Mouse (Mus musculus) neural tube, embryonic 13.5 days (tissue): ENCODE measurements at regions not wholly inside any gene's neighbourhood (a gene's known extent, or its start where the extent isn't known, plus 50 kb on each side); places are given as distances from the start of the nearest gene placed in this dataset.

Experiments used
- ATAC-seq: fragments of 200-750 bp; cut with Nextera tagmentation; 2 replicates; pipeline ENCODE4 v1.8.0; 2017; ENCODE audit warnings: low read depth, mild to moderate bottlenecking, moderate TSS enrichment, moderate library complexity
- H3K27ac ChIP-seq: fragments of 300-500 bp; sonication (generic); replicated peaks from 2 replicates; pipeline ENCODE4 v1.5.1; 2015; ENCODE audit warnings: moderate library complexity, mild to moderate bottlenecking, inconsistent platforms
- H3K27me3 ChIP-seq: fragments of 300-500 bp; sonication (generic); 2 replicates; pipeline ENCODE4 v1.6.1; 2015; ENCODE audit warnings: mild to moderate bottlenecking, inconsistent platforms
- H3K36me3 ChIP-seq: fragments of 300-500 bp; sonication (generic); 2 replicates; pipeline ENCODE4 v1.6.1; 2015; ENCODE audit warnings: mild to moderate bottlenecking, inconsistent platforms
- H3K4me1 ChIP-seq: fragments of 300-500 bp; sonication (generic); replicated peaks from 2 replicates; pipeline ENCODE4 v1.6.1; 2015; ENCODE audit warnings: inconsistent platforms
- H3K4me2 ChIP-seq: fragments of 300-500 bp; sonication (generic); 2 replicates; pipeline ENCODE4 v1.6.1; 2015; ENCODE audit warnings: inconsistent platforms, mild to moderate bottlenecking, moderate library complexity
- H3K4me3 ChIP-seq: fragments of 300-500 bp; sonication (generic); 2 replicates; pipeline ENCODE4 v1.5.1; 2015; ENCODE audit warnings: mild to moderate bottlenecking, inconsistent platforms
- H3K9ac ChIP-seq: fragments of 300-500 bp; sonication (generic); 2 replicates; pipeline ENCODE4 v1.6.1; 2015; ENCODE audit warnings: moderate library complexity, mild to moderate bottlenecking, inconsistent platforms
- H3K9me3 ChIP-seq: fragments of 300-500 bp; sonication (generic); 2 replicates; pipeline ENCODE4 v1.6.1; 2016; ENCODE audit warnings: inconsistent platforms
- WGBS: fragments of 180-500 bp; shearing (Covaris S2); methylation state at CpG from one replicate; pipeline ENCODE4 v1.1.7; 2015; 5-methylcytosine and 5-hydroxymethylcytosine counted together

- Histone ChIP-seq H3K4me1 (no peaks in the 10 kb centered on the region), H3K9me3 (no peaks in the 10 kb centered on the region), H3K4me3 (no peak overlapping the region), H3K27me3 (no peaks in the 10 kb centered on the region), H3K36me3 (no peaks in the 10 kb centered on the region), H3K4me2 (no peak overlapping the region), H3K9ac (no peak overlapping the region), H3K27ac (no peak overlapping the region)
- ATAC-seq, result no peak
- 88% methylated on average over 7 of the region's 7 CpGs for WGBS
Measured at GRCm38 (mm10) chr3:34137984-34138383, 56.9 kb upstream of the Dnajc19 start.

GRCm38 (mm10) chr3:34136385-34136784 is 55.3 kb upstream of the Dnajc19 start:
- Histone ChIP-seq H3K9ac (no peak overlapping the region), H3K36me3 (no peaks in the 10 kb centered on the region), H3K27ac (no peak overlapping the region), H3K27me3 (no peaks in the 10 kb centered on the region), H3K4me2 (no peak overlapping the region), H3K4me3 (no peak overlapping the region), H3K9me3 (no peaks in the 10 kb centered on the region), H3K4me1 (no peaks in the 10 kb centered on the region)
- WGBS, result 81% methylated on average over 2 of the region's 2 CpGs
- ATAC-seq, result no peak
